Mouse (Mus musculus) midbrain, postnatal 0 days (tissue): ENCODE data around the gene Slc30a1. TPM values are rescaled to one million over a fixed set of nuclear protein-coding genes. Genes with fewer than 3 reads are reported as not detected.

ENCODE experiments used
- ATAC-seq: fragments of 200-750 bp; cut with Nextera tagmentation; 2 replicates; pipeline ENCODE4 v1.8.0; 2017; ENCODE audit warnings: moderate number of reproducible peaks, mild to moderate bottlenecking, moderate TSS enrichment, moderate library complexity; ENCODE audit not compliant: low FRiP score
- DNase-seq: peaks from one replicate; pipeline ENCODE4 v3.0.0-alpha.2; 2015; ENCODE audit warnings: low spot score
- H3K27ac ChIP-seq: fragments of 300-500 bp; sonication (generic); 2 replicates; pipeline ENCODE4 v1.5.1; 2014; ENCODE audit warnings: low read depth, mild to moderate bottlenecking, low read length, mixed read lengths
- H3K27me3 ChIP-seq: fragments of 300-500 bp; sonication (generic); 2 replicates; pipeline ENCODE4 v1.6.1; 2014; ENCODE audit warnings: low read length, control low read depth, mixed read lengths; ENCODE audit not compliant: insufficient read depth
- H3K36me3 ChIP-seq: fragments of 300-500 bp; sonication (generic); 2 replicates; pipeline ENCODE4 v1.6.1; 2014; ENCODE audit warnings: low read length, control low read depth, mixed read lengths; ENCODE audit not compliant: insufficient read depth
- H3K4me1 ChIP-seq: fragments of 300-500 bp; sonication (generic); 2 replicates; pipeline ENCODE4 v1.6.1; 2014; ENCODE audit warnings: mild to moderate bottlenecking, control low read depth, antibody characterized with exemption, low read length, mixed read lengths; ENCODE audit not compliant: insufficient read depth
- H3K4me2 ChIP-seq: fragments of 300-500 bp; sonication (generic); 2 replicates; pipeline ENCODE4 v1.6.1; 2014; ENCODE audit warnings: low read depth, mild to moderate bottlenecking, low read length, mixed read lengths; ENCODE audit not compliant: poor library complexity, severe bottlenecking
- H3K4me3 ChIP-seq: fragments of 300-500 bp; sonication (generic); 2 replicates; pipeline ENCODE4 v1.5.1; 2014; ENCODE audit warnings: low read depth, mild to moderate bottlenecking, low read length, moderate library complexity
- H3K9ac ChIP-seq: fragments of 300-500 bp; sonication (generic); replicated peaks from 2 replicates; pipeline ENCODE4 v1.6.1; 2014; ENCODE audit warnings: mild to moderate bottlenecking, low read length, moderate library complexity, mixed read lengths; ENCODE audit not compliant: poor library complexity, severe bottlenecking
- H3K9me3 ChIP-seq: fragments of 300-500 bp; sonication (generic); 2 replicates; pipeline ENCODE4 v1.6.1; 2016; ENCODE audit warnings: low read length, control low read depth
- CTCF ChIP-seq: IDR thresholded peaks from 2 replicates; pipeline ENCODE4 v1.5.1; 2016; ENCODE audit warnings: antibody characterized with exemption, mild to moderate bottlenecking
- WGBS: fragments of 180-500 bp; shearing (Covaris S2); extraction: QIAGEN DNeasy Blood & Tissue Kit; methylation state at CpG from one replicate; pipeline ENCODE4 v1.1.7; 2014; 5-methylcytosine and 5-hydroxymethylcytosine counted together
- polyA plus RNA-seq: library from polyadenylated mRNA; unstranded; fragments of >200 nt; fragmentation: Nextera tagmentation; extraction: Ambion mirVana; gene quantifications from 2 replicates; pipeline ENCODE4 v1.2.1, GENCODE M21; 2015
- total RNA-seq: library from RNA; depleted of rRNA; stranded (reverse); fragments of >200 nt; gene quantifications from 2 replicates; pipeline ENCODE4 v1.2.3, GENCODE M21; 2014; rRNA removed

Slc30a1 gene
- total and polyA plus RNA-seq, 2 experiments from 2014 or later, result 5.1 to 21.9 TPM

- ATAC-seq, result no peak
- Histone ChIP-seq H3K9me3 (no peaks in the 10 kb centered on the region), H3K36me3 (no peaks in the 10 kb centered on the region), H3K4me2 (no peak overlapping the region), H3K27me3 (no peaks in the 10 kb centered on the region), H3K4me1 (no peaks in the 10 kb centered on the region), H3K4me3 (no peak overlapping the region), H3K27ac (no peak overlapping the region), H3K9ac (no peak overlapping the region)
- no peak for DNase-seq
- TF ChIP-seq CTCF, result no peak
- 47% methylated on average over 2 of the region's 2 CpGs for WGBS
Observed at GRCm38 (mm10) chr1:191960946-191961345, 54.4 kb downstream of the Slc30a1 start.

Other genes starting within 250 kb of the Slc30a1 start
- 56.2 and 79.5 TPM in 2 replicates for gene Lpgat1, start 188.9 kb upstream of the Slc30a1 start, total RNA-seq
- gene Lpgat1, start 188.9 kb upstream of the Slc30a1 start, polyA plus RNA-seq, result 38.5 and 53.0 TPM in 2 replicates
- gene Nek2, start 85.3 kb upstream of the Slc30a1 start, total RNA-seq, result 2.2 and 2.6 TPM in 2 replicates
- 2.5 TPM in 2 replicates for gene Nek2, start 85.3 kb upstream of the Slc30a1 start, polyA plus RNA-seq
- gene Rd3, start 70.6 kb downstream of the Slc30a1 start, total RNA-seq, result 1.5 and 3.3 TPM in 2 replicates
- 2.0 and 2.8 TPM in 2 replicates for gene Rd3, start 70.6 kb downstream of the Slc30a1 start, polyA plus RNA-seq
- gene Traf5, start 185.8 kb downstream of the Slc30a1 start, total RNA-seq, result 0.94 and 2.0 TPM in 2 replicates
- gene Traf5, start 185.8 kb downstream of the Slc30a1 start, polyA plus RNA-seq, result 1.6 and 2.1 TPM in 2 replicates
- gene Rcor3, start 231.3 kb downstream of the Slc30a1 start, total RNA-seq, result 35.1 and 47.7 TPM in 2 replicates
- gene Rcor3, start 231.3 kb downstream of the Slc30a1 start, polyA plus RNA-seq, result 54.7 and 56.1 TPM in 2 replicates